In the genomic region with DNA sequence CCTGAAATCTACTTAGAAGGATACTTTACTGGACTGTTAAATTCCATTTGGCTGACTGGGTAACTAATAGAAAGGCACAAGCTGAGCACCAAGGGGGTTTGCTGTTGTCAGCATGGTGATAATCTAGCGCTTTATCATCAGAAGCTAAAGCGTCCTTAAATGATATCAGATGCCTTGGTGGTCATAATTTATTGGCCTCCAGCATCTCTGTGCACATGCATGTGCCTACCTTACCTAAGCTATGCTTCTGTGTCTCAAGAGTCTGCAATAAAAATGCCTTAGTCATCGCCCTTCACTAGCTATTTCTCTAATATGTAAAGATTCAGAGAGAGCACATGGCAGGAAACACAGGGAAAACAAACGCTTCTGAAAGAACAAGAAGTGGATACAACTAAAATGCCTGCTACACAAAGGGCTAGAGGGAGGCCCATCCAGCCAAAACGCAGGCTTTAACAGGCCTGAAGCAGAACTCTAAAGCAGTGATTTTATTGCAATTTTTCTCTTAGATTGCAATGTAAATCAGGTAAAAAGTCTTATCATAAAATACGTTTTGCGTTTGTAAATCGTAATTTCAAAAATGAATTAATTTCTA, we compare ENCODE assay signal across 21 mouse cellular contexts.
DNase-seq lines count a peak whose midpoint lies in the region; ATAC-seq lines count a peak whose summit lies in the region.
"Had no signal": no experiment of that assay in that cellular context is flagged by ENCODE, and none has a peak within 500 bp of the region (broad histone marks: within the 10 kb centered on the region; RNA-seq: fewer than 3 reads in every experiment).

No protein-coding gene starts in this region.

- DNase-seq in embryo, embryonic 11 days = peak; percentile 2
- no peak for DNase-seq in embryo, embryonic 10 days (ENCODE audit: low spot score)
- no peak for DNase-seq in right cerebral cortex, postnatal 14 days
- DNase-seq in urinary bladder, postnatal 25 days (ENCODE audit: low spot score) = no peak
- DNase-seq: adrenal gland, postnatal 10 days; cerebellum, adult 9-10 months; kidney, adult 11 months; kidney, postnatal 36 days; liver, embryonic 13.5 days; lung, postnatal 36 days had no signal

- no peak overlapping the region for H3K9ac ChIP-seq in midbrain, embryonic 16.5 days (ENCODE audit: low read depth, low read length)
- H3K9ac ChIP-seq in midbrain, embryonic 13.5 days (replicated peaks) = no peak overlapping the region
- H3K9ac ChIP-seq in forebrain, embryonic 16.5 days (replicated peaks; ENCODE audit: low read depth, low read length) = no peak overlapping the region
- H3K9ac ChIP-seq: embryonic facial prominence, embryonic 13.5 days; kidney, embryonic 15.5 days; limb, embryonic 13.5 days; liver, embryonic 13.5 days; lung, embryonic 15.5 days; midbrain, embryonic 15.5 days had no signal

- no peak overlapping the region for H3K27ac ChIP-seq in midbrain, embryonic 16.5 days (ENCODE audit: low read length)
- H3K27ac ChIP-seq in midbrain, embryonic 13.5 days = no peak overlapping the region
- H3K27ac ChIP-seq in forebrain, embryonic 16.5 days (ENCODE audit: low read length) = peak overlapping the region; percentile 61
- H3K27ac ChIP-seq: embryonic facial prominence, embryonic 13.5 days; kidney, embryonic 15.5 days; limb, embryonic 13.5 days; liver, embryonic 13.5 days; lung, embryonic 15.5 days; midbrain, embryonic 15.5 days had no signal

- H3K27me3 ChIP-seq in midbrain, embryonic 16.5 days (ENCODE audit: control insufficient read depth, insufficient read depth, low read depth, low read length) = no peaks in the 10 kb centered on the region
- no peaks in the 10 kb centered on the region for H3K27me3 ChIP-seq in midbrain, embryonic 13.5 days
- H3K27me3 ChIP-seq in forebrain, embryonic 16.5 days (replicated peaks; ENCODE audit: control insufficient read depth, insufficient read depth, low read length) = no peaks in the 10 kb centered on the region
- H3K27me3 ChIP-seq: embryonic facial prominence, embryonic 13.5 days; kidney, embryonic 15.5 days; limb, embryonic 13.5 days; liver, embryonic 13.5 days; lung, embryonic 15.5 days; megakaryocyte, embryonic 14.5 days; midbrain, embryonic 15.5 days had no signal

- no peaks in the 10 kb centered on the region for H3K9me3 ChIP-seq in midbrain, embryonic 16.5 days (replicated peaks; ENCODE audit: control insufficient read depth, low read length, poor library complexity, severe bottlenecking)
- no peaks in the 10 kb centered on the region for H3K9me3 ChIP-seq in midbrain, embryonic 13.5 days
- no peaks in the 10 kb centered on the region for H3K9me3 ChIP-seq in forebrain, embryonic 16.5 days (ENCODE audit: control insufficient read depth, low read length)
- H3K9me3 ChIP-seq: embryonic facial prominence, embryonic 13.5 days; kidney, embryonic 15.5 days; limb, embryonic 13.5 days; liver, embryonic 13.5 days; lung, embryonic 15.5 days; megakaryocyte, embryonic 14.5 days; midbrain, embryonic 15.5 days had no signal

- H3K36me3 ChIP-seq in midbrain, embryonic 16.5 days (ENCODE audit: control insufficient read depth, insufficient read depth, low read length) = no peaks in the 10 kb centered on the region
- H3K36me3 ChIP-seq in midbrain, embryonic 13.5 days = no peaks in the 10 kb centered on the region
- no peaks in the 10 kb centered on the region for H3K36me3 ChIP-seq in forebrain, embryonic 16.5 days (ENCODE audit: control insufficient read depth, insufficient read depth)
- H3K36me3 ChIP-seq: embryonic facial prominence, embryonic 13.5 days; kidney, embryonic 15.5 days; limb, embryonic 13.5 days; liver, embryonic 13.5 days; lung, embryonic 15.5 days; midbrain, embryonic 15.5 days had no signal

- 0 out of 2 replicates have a peak, but pooled peaks have one; percentile 28 for ATAC-seq in midbrain, embryonic 16.5 days
- ATAC-seq in midbrain, embryonic 13.5 days = no peak
- ATAC-seq in forebrain, embryonic 16.5 days = peak; percentile 45; the same call in 1 of the 2 replicates

- no peaks in the 10 kb centered on the region for H3K4me1 ChIP-seq in midbrain, embryonic 16.5 days (ENCODE audit: control insufficient read depth, insufficient read depth, low read length)
- no peaks in the 10 kb centered on the region for H3K4me1 ChIP-seq in midbrain, embryonic 13.5 days (replicated peaks)
- peaks cover 8% of the 10 kb centered on the region for H3K4me1 ChIP-seq in forebrain, embryonic 16.5 days (replicated peaks; ENCODE audit: control insufficient read depth, insufficient read depth, low read length)
- H3K4me1 ChIP-seq: embryonic facial prominence, embryonic 13.5 days; kidney, embryonic 15.5 days; liver, embryonic 13.5 days; lung, embryonic 15.5 days; megakaryocyte, embryonic 14.5 days had no signal

- H3K4me2 ChIP-seq in midbrain, embryonic 16.5 days (ENCODE audit: low read length) = no peak overlapping the region
- H3K4me2 ChIP-seq in midbrain, embryonic 13.5 days (replicated peaks) = no peak overlapping the region
- H3K4me2 ChIP-seq in forebrain, embryonic 16.5 days (ENCODE audit: low read length) = no peak overlapping the region
- H3K4me2 ChIP-seq: embryonic facial prominence, embryonic 13.5 days; kidney, embryonic 15.5 days; limb, embryonic 13.5 days; liver, embryonic 13.5 days; lung, embryonic 15.5 days; midbrain, embryonic 15.5 days had no signal

- H3K4me3 ChIP-seq in midbrain, embryonic 16.5 days (ENCODE audit: low read depth, low read length) = no peak overlapping the region
- no peak overlapping the region for H3K4me3 ChIP-seq in midbrain, embryonic 13.5 days (replicated peaks)
- H3K4me3 ChIP-seq in forebrain, embryonic 16.5 days (replicated peaks; ENCODE audit: low read length) = no peak overlapping the region
- H3K4me3 ChIP-seq: embryonic facial prominence, embryonic 13.5 days; erythroblast, embryonic 14.5 days; kidney, embryonic 15.5 days; limb, embryonic 13.5 days; liver, embryonic 13.5 days; lung, embryonic 15.5 days; megakaryocyte, embryonic 14.5 days; midbrain, embryonic 15.5 days; myocyte had no signal

- 67% methylated on average over 8 of the region's 8 CpGs for WGBS in midbrain, embryonic 16.5 days
- 74% methylated on average over 8 of the region's 8 CpGs for WGBS in midbrain, embryonic 13.5 days
- WGBS in forebrain, embryonic 16.5 days = 54% methylated on average over 8 of the region's 8 CpGs
